Mouse (Mus musculus): ENCODE measurements around the gene 4930452B06Rik. TPM values are rescaled to one million over a fixed set of nuclear protein-coding genes. Genes with fewer than 3 reads are reported as not detected.

The 4930452B06Rik gene
- total and polyA plus RNA-seq, 2 experiments from 2014 or later, result 9.5 to 10.2 TPM

DNA sequence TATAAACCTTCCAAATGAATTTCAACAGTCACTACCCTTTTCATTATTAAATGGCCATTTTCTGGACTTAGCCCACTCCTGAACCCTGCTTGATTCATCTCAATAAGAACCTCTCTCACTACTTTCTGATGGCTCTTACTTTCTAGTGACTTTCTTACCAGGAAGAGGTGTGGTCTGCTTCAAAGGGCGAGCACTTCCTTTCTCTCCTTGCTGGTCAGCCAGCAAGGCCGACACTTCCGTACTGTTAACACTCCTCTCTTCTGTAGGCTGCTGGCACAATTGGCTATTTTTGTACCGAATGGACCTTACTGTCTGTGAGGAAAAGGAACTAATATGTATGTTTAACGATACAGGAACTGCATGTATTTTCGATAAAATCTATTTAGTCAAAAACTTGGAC, 148.4 kb downstream of the 4930452B06Rik start:
- WGBS, result 81% methylated on average over 6 of the region's 6 CpGs
- DNase-seq (ENCODE audit: low spot score) (no peak), ATAC-seq (ENCODE audit: low FRiP score) (no peak)
- Histone ChIP-seq H3K4me2 (ENCODE audit: low read depth, low read length, poor library complexity, severe bottlenecking) (no peak overlapping the region), H3K27me3 (ENCODE audit: insufficient read depth, low read length) (no peaks in the 10 kb centered on the region), H3K36me3 (ENCODE audit: insufficient read depth, low read length) (no peaks in the 10 kb centered on the region), H3K4me3 (ENCODE audit: low read depth, low read length) (no peak overlapping the region), H3K9me3 (ENCODE audit: low read length) (no peaks in the 10 kb centered on the region), H3K9ac (replicated peaks; ENCODE audit: low read length, poor library complexity, severe bottlenecking) (no peak overlapping the region), H3K27ac (ENCODE audit: low read depth, low read length) (no peak overlapping the region), H3K4me1 (ENCODE audit: insufficient read depth, low read length) (no peaks in the 10 kb centered on the region)
- TF ChIP-seq CTCF (IDR thresholded peaks at IDR 0.05), result no peak

DNA sequence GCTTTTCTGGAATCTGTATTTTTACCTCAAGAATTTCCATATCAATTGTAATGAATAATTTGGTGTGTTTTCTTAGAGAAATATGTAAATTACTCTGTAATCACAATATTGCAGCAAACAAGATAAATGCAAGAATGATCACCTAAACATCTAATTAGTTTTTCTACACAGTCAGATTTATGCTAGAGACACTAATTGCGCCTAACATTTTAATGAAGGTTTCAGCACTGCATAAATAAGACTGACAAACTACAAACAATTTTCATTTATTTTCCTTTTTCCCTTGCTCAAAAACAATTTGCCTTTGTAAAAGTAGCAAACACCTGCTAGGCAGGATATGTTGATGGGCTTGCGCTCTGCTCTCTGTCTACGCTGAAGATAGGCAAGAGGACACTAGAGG, 152.0 kb downstream of the 4930452B06Rik start:
- Histone ChIP-seq H3K9ac (replicated peaks; ENCODE audit: low read length, poor library complexity, severe bottlenecking) (no peak overlapping the region), H3K36me3 (ENCODE audit: insufficient read depth, low read length) (no peaks in the 10 kb centered on the region), H3K27ac (ENCODE audit: low read depth, low read length) (no peak overlapping the region), H3K4me1 (ENCODE audit: insufficient read depth, low read length) (no peaks in the 10 kb centered on the region), H3K27me3 (ENCODE audit: insufficient read depth, low read length) (no peaks in the 10 kb centered on the region), H3K9me3 (ENCODE audit: low read length) (no peaks in the 10 kb centered on the region), H3K4me2 (ENCODE audit: low read depth, low read length, poor library complexity, severe bottlenecking) (no peak overlapping the region), H3K4me3 (ENCODE audit: low read depth, low read length) (no peak overlapping the region)
- 90% methylated on average over 3 of the region's 3 CpGs for WGBS
- DNase-seq (ENCODE audit: low spot score) (no peak), ATAC-seq (ENCODE audit: low FRiP score) (no peak)
- no peak for TF ChIP-seq CTCF (IDR thresholded peaks at IDR 0.05)

DNA sequence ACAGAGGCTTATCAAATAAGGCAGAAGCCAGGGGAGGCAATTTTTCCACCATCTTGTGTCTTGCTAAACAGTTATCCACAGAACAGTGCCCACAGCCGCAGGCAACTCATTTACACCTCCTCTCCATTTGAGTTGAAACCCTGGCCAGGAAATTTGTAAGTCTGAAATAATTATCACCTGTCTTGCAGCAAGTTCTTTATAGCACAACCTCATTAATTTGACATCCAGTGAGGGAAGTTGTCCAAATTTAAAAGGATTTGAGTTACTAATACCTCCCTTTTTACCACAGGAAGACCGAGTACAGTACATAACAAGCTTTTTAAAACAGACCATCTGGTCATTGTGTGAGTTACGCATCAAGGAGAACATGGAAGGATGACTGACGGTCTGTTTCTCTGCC, 154.8 kb downstream of the 4930452B06Rik start:
- H3K4me2 ChIP-seq (ENCODE audit: low read depth, low read length, poor library complexity, severe bottlenecking), result no peak overlapping the region
- H3K9ac ChIP-seq (replicated peaks; ENCODE audit: low read length, poor library complexity, severe bottlenecking), result no peak overlapping the region
- H3K27ac ChIP-seq (ENCODE audit: low read depth, low read length), result no peak overlapping the region
- H3K4me3 ChIP-seq (ENCODE audit: low read depth, low read length), result no peak overlapping the region
- TF ChIP-seq CTCF (IDR thresholded peaks at IDR 0.05), result no peak
- H3K9me3 ChIP-seq (ENCODE audit: low read length), result no peaks in the 10 kb centered on the region
- WGBS, result 70% methylated on average over 4 of the region's 4 CpGs
- no peak for ATAC-seq (ENCODE audit: low FRiP score)
- no peaks in the 10 kb centered on the region for H3K36me3 ChIP-seq (ENCODE audit: insufficient read depth, low read length)
- H3K4me1 ChIP-seq (ENCODE audit: insufficient read depth, low read length), result no peaks in the 10 kb centered on the region
- no peak for DNase-seq (ENCODE audit: low spot score)
- H3K27me3 ChIP-seq (ENCODE audit: insufficient read depth, low read length), result no peaks in the 10 kb centered on the region

- no peaks in the 10 kb centered on the region for H3K9me3 ChIP-seq (ENCODE audit: low read length)
- TF ChIP-seq CTCF (IDR thresholded peaks at IDR 0.05), result no peak
- no peaks in the 10 kb centered on the region for H3K4me1 ChIP-seq (ENCODE audit: insufficient read depth, low read length)
- H3K4me2 ChIP-seq (ENCODE audit: low read depth, low read length, poor library complexity, severe bottlenecking), result no peak overlapping the region
- no peaks in the 10 kb centered on the region for H3K36me3 ChIP-seq (ENCODE audit: insufficient read depth, low read length)
- H3K27me3 ChIP-seq (ENCODE audit: insufficient read depth, low read length), result no peaks in the 10 kb centered on the region
- H3K9ac ChIP-seq (replicated peaks; ENCODE audit: low read length, poor library complexity, severe bottlenecking), result no peak overlapping the region
- H3K4me3 ChIP-seq (ENCODE audit: low read depth, low read length), result no peak overlapping the region
- ATAC-seq (ENCODE audit: low FRiP score), result no peak
- WGBS, result 86% methylated on average over 10 of the region's 10 CpGs
- no peak overlapping the region for H3K27ac ChIP-seq (ENCODE audit: low read depth, low read length)
- DNase-seq (ENCODE audit: low spot score), result no peak
Measured at GRCm38 (mm10) chr14:8510288-8510959, 155.6 kb downstream of the 4930452B06Rik start.

DNA sequence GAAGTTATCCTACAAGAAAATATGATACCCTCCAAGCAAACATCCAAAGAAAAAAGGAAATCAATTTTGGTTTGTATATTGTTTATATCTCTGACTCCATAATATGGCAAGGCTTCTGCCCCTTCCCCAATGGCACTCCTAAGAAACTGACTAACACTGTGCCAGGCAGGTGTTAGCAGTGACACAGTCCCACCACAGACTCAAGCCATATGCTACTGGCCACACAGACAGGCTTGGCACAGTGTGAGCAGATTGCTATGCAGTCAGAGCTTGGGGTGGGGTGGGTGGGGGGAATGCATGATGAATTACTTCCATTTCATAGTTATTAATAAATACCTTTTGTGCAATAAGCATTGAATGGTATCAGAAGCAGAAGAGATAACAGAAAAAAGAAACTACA, 157.4 kb downstream of the 4930452B06Rik start:
- H3K9ac ChIP-seq (replicated peaks; ENCODE audit: low read length, poor library complexity, severe bottlenecking), result no peak overlapping the region
- H3K27me3 ChIP-seq (ENCODE audit: insufficient read depth, low read length), result no peaks in the 10 kb centered on the region
- no peaks in the 10 kb centered on the region for H3K4me1 ChIP-seq (ENCODE audit: insufficient read depth, low read length)
- H3K9me3 ChIP-seq (ENCODE audit: low read length), result no peaks in the 10 kb centered on the region
- TF ChIP-seq CTCF (IDR thresholded peaks at IDR 0.05), result no peak
- DNase-seq (ENCODE audit: low spot score) (no peak), ATAC-seq (ENCODE audit: low FRiP score) (no peak)
- H3K4me2 ChIP-seq (ENCODE audit: low read depth, low read length, poor library complexity, severe bottlenecking), result no peak overlapping the region
- H3K4me3 ChIP-seq (ENCODE audit: low read depth, low read length), result no peak overlapping the region
- no peaks in the 10 kb centered on the region for H3K36me3 ChIP-seq (ENCODE audit: insufficient read depth, low read length)
- no peak overlapping the region for H3K27ac ChIP-seq (ENCODE audit: low read depth, low read length)

DNA sequence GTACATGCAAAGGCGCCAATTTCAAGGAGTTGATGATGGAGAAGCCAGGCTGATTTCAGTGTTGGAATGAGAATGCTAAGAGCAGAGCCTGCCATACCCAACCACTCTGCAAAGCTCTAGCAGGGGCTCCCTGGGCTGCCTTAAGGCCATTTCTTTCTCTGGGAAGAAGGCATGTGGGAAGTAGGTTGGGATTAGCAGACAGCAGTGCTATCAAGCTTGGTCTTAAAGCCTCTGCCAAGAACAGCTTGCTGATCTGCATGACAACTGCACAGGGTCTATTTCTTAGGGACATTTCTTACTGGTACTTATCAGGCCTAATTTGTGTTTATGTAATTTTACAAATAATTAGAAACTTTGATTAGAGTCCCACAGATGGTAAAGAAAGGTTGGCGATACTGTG, 161.8 kb downstream of the 4930452B06Rik start:
- Histone ChIP-seq H3K9ac (replicated peaks; ENCODE audit: low read length, poor library complexity, severe bottlenecking) (no peak overlapping the region), H3K4me1 (ENCODE audit: insufficient read depth, low read length) (no peaks in the 10 kb centered on the region), H3K27me3 (ENCODE audit: insufficient read depth, low read length) (no peaks in the 10 kb centered on the region), H3K27ac (ENCODE audit: low read depth, low read length) (no peak overlapping the region), H3K36me3 (ENCODE audit: insufficient read depth, low read length) (no peaks in the 10 kb centered on the region), H3K4me2 (ENCODE audit: low read depth, low read length, poor library complexity, severe bottlenecking) (no peak overlapping the region), H3K9me3 (ENCODE audit: low read length) (no peaks in the 10 kb centered on the region), H3K4me3 (ENCODE audit: low read depth, low read length) (no peak overlapping the region)
- TF ChIP-seq CTCF (IDR thresholded peaks at IDR 0.05), result no peak
- 95% methylated on average over 2 of the region's 2 CpGs for WGBS
- ATAC-seq (ENCODE audit: low FRiP score), result no peak
- no peak for DNase-seq (ENCODE audit: low spot score)
